Mouse (Mus musculus) 3134 (cell line): ENCODE measurements around the gene Gsx2.

ENCODE experiments used
- DNase-seq: peaks from one replicate; pipeline ENCODE4 v3.0.0-alpha.2; 2011; ENCODE audit warnings: low spot score; ENCODE audit not compliant: insufficient read length; ENCODE audit errors: extremely low read depth

Gsx2 gene

DNA sequence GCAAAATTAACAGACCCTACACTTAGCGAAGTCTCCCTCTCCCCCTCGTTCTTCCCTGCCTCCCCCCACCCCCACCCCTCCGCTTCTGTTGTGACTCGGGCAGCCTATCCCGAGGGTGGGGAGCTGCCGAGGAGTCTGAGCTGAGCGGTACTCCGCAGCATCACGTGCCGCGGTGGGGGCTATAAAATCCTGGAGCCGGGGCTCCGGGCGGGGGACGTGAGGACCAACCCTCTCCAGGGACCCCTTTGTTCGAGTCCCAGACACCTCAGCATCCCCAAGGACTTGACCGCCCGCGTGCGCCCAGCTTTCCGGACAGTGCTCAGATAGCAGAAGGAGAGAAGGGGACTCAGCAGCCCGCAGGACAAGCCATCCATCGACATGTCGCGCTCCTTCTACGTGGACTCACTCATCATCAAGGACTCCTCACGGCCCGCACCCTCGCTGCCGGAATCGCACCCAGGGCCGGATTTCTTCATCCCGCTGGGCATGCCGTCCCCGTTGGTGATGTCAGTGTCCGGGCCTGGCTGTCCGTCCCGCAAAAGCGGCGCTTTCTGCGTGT lies at the start of gene Gsx2:
TSS of gene Gsx2 (plus strand) at position 219 of the 559 bp plus-strand sequence.
- no peak for DNase-seq

DNA sequence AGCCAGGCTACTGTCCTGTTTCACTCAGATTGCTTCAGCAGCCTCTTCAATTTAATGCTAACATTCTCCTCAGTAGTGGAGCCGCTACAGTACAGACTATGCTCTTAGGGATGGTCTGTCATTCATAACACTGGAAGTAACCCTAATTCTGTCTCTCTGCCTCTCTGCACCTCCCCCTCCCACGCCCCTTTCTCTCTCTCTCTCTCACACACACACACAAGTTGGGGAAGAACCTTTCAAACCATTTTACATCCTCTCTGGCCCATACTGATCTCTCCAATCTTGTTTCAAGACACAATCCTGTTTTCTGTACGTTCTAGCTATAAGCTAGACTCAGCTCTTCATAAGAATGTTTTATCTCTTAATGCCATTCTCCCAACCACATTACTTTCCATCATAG lies 39.9 kb upstream of the Gsx2 start:
- DNase-seq, result no peak

DNA sequence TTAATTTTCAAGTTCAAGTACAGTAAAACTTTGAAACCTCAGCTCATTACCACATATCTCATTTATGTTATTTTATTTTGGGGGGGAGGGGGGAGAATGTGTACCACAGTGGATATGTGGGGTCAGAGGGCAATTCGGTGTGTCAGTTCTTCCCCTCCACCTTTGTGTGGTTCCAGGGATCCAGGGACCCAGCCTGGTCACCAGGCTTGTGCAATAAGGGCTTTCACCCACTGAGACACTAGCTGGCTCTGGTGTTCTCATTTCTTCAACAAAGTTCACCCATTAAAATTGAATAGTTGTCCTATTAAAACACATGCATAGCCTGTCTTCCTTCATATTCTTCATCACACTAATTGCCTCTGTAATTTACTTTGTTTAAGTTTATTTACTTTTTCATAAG lies 36.1 kb upstream of the Gsx2 start:
- no peak for DNase-seq

DNA sequence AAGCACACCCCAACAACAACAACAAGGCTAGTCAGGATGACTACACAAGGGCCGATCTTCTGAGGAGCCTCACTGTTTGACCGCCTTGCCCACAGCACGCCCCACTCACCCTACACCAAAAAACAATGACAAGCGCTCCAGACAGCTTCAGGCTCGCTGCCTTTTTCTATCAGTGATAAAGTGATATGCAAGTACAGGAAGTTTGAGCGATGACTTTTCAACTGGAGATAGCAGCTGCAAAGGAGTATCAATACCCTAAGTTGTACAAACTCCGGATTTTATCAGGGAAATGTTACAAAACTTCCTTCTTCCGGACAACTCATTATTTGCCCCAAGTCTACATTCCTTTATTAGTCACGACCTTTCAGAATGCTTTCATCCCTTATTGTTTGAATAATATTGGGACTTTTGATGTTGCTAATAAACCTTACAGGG lies 32.4 kb upstream of the Gsx2 start:
- DNase-seq, result no peak

DNA sequence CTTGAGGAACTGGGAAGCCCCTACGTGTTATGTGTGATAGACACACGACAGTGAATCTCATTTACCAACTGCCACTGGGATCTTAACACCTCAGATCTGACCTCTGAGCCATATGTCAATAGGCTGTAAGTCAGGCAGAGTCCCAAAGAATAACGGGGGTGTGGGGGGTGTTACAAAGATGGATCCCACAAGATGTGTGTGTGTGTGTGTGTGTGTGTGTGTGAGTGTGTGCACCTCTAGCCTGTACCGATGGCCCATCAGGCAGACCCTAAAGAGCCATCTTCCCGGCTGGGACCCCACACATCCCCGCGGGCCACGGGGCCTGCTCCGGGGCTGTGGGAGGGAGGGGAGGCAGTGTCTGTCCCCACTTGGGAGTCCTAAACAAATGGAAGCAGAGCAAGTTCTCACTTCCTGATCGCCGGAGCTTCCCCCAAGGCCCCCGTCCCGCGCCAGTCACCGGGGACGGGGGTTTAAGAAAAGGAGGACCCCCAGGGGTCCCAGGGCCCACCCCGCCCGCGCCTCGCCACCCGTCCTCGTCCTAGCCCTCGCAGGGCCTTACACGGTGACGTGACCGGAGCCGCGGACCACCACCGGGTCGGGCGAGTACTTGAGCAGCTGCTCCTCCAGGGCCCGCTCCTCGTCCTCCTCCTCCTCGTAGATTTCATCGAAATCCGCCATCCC lies 31.6 kb upstream of the Gsx2 start:
- DNase-seq, result peak; percentile 62

DNA sequence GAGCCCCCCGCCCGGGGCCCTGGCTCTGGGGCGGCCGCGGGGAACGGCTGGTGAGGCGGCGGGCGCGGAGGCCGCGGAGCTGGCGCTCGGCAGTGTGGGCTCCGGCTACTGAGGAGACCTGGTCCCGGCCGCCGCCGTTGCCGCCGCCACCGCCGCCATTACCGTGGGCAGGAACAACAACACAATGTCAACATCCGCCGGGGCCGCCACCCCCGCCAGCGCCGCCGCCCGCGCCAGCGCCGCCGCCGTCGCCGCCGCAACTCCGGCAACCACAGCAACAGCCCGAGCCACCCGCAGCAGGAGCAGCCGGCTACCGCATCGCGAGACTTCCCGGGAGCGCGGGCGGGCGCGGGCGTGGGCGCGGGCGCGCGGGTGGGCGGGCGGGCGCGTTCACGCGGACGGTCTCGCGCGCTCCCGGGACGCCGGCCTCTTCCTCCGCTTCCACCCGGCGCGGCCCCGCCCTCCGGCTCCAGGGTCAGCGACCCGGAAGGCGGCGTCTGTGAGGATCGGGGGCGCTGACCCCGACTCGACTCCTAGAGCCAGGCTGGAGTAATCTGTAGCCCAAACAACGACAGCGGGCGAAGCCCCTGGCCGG lies 31.0 kb upstream of the Gsx2 start, which contains the start of gene Chic2:
TSS of gene Chic2 (minus strand) at position 465 of the 595 bp plus-strand sequence.
- peak; percentile 64 for DNase-seq

DNA sequence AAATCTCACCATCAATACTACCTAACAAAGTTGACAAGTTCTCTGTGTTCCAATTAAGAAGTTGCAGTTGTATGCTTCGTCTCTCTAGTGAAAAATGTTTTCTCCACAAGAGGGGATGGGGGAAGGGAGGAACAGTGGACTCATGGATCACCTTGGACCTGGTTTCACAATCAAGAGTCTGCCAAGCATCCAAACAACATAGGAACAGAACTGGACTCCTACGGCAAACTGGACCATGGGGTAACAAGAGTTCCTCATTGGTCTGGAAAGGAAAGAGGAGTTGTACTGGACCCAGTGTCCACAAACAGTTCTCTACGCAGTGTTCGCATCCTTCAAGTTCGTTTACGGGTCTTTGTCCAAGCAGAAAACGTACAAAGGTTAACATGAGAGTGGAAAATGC lies 30.0 kb upstream of the Gsx2 start:
- DNase-seq, result no peak

DNA sequence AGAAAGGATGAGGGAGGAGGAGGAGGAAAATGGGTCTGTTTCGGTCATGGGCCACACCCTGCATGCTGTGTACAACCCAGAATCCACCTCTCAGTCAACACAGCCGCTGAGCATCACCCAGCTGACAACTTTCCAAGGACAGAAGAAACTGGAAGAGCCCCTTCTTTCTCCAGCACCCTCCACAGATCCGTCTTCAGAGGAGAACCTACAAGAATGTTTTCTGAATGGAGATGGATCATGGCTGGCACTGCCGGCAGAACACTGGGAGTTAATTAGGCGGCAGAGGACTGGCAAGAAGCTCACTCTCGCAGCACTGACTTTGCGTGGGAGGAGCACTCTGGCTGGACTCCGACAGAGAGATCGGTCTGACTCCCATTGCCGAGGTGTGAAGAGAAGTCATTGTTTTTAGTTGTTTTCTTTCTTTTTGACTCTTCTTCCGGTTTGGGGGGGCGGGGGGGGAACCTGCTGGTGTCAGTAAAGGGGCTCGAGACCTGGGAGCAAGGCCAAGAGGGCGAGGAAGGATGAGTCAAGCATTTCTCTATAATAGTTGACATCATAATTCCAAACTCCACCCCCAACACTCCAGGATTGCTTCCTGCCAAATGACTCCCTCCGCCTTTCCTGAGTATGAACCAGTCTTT lies 28.6 kb upstream of the Gsx2 start:
- DNase-seq, result peak; percentile 62

DNA sequence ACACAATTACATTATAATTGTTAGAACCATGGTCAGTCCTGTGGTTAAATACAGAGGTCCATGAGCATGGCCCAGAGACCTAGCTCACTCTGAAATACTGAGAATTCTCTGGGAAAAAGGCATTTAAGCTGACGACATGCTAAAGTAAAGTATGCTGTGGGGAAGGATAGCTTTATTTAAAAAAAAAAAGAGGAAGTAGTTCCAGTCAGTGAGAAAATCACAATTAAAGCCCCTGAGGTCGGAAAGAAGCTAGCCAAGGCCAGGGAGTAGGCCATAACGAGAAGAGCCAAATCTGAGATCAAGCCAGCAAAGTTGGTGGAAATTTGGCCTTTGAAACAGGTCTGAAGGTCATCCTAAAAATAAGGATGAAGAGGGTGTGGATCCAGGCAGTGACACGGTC lies 24.3 kb upstream of the Gsx2 start:
- no peak for DNase-seq

DNA sequence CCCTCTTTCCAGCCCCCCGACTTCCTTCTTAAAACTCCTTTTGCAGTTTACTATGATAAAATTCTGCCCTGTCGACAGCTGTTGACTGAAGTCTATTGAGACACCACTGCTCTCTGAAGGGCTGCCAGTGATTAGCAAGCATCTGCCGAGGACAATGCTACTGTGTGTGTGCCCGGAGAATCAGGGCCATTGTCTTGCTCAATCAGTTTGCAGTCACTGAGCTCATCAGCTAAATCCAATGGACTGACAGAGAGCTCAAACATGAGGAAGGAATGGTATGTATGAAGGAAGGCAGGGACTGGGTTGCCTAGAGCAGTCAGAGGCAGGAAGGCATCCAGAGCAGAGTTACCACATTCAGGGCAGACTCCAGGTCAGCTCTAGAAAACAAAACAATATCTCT lies 12.2 kb upstream of the Gsx2 start:
- DNase-seq, result no peak

DNA sequence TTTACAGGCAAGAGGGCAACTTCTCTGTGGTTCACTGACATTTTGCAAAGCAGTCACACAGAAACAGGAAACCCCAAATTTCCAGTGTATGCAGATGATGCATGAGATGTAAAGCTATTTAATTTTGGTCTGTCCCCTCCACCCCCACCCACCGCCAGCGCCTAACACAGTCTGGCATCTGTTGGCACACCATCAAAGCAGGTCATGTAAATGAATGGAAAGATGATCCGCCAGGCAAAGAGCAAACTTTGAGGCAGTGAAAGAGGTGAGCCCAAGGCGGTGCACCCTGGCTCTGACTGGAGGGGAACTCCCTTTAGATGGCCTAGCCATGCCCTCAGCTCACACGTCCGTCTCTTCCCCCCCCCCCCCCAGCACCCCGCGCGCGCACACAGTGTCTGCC lies 8.7 kb upstream of the Gsx2 start:
- no peak for DNase-seq

DNA sequence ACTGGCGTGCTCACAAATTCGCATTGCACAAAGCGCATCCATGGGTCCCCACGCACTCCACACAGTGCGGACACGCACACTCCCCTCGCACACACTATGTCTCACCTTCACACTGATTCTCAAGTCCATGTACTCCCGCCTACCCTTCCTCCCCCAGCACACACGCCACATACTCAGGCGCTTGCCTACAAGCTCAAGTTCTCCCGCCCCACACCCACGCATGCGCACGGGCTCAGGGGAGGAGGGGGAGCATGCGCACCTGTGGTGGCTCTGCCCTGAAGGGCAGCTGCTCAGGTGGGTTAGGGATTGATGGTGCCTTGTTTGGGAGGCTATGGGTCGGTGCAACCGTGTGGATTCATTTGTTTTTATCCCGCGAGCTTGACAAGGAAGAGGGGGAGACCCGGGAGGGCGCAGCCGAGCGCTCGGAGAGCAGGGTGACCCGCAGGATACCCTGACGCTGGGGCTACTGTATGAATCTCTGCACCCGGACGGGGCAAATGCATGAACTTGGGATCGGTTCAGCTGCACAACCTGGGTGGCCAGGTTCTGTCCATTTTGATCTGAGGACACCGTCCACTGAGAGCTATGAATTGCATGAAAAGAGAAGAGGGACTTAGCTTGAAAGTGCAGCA lies 8.2 kb upstream of the Gsx2 start:
- DNase-seq, result no peak

DNA sequence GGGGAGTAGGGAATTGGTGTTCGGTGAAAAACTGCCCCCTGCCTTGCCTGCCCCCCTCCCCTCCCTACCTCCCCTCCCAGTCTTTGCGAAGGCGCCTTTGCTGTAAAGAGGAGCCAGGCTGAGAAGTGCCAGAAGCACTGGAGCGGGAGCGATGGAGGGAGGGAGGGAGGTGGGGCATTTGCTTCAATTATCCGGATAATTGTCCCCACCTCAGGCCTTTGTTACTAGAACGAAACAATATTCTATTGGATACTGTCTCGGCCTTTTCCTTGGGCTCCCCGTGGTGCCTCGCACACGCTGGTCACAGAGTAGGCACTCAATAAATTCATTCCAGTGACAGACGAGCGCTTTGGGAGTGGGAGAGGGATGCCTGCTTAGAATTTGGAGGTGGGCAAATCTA lies 5.3 kb upstream of the Gsx2 start:
- no peak for DNase-seq

DNA sequence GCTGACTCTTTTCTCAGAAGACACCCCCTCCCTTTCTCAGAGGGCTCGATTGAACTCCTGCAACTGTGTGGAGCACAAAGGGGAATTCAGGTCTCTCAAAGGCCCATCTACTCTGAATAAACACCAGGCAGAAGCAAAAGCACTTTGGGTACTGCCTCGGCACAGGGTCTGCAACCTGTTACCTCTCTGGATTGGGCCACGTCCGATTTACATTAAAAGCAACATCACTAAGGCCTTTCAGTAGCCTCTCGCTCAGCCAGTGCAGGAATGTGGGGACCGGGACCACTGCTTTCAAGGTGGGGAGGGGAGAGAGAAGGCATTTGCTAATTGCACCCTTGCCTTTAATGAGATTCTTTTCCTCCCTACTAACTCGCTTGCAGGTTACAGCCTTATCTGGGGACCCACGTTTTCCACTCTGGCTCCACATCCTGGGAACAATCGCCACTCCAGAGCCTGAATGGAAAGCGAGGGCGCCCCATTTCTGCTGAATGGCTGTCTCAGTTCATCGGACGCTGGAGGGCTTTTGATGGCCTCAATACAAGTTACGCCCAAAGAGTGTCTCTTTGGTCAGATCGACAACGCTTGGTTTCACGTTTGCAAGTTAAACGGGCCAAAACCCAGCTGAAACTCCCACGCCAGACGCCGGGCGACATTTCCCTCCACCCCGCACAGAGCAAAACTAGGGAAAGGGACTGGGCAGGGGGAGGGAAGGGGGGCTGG lies 4.6 kb upstream of the Gsx2 start:
- no peak for DNase-seq

DNA sequence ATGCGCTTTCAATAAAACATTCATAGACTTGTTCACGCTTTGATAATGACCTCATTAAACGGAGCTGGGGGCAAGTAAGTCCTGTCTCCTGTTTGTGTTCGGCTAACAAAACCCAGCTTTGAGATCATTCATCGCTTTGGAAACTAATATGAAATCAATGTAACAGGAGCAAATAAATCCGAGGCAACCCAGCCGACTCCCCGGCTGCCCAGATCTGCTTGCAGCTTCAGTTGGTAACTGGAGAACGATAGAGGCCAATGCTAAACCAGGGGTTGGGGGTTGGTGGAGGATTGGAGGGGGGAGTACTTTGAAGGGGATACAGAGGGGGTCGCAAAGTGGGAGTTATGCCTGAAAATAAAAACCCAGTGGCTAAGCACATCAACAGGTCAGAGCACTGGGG lies 3.5 kb upstream of the Gsx2 start:
- DNase-seq, result no peak

DNA sequence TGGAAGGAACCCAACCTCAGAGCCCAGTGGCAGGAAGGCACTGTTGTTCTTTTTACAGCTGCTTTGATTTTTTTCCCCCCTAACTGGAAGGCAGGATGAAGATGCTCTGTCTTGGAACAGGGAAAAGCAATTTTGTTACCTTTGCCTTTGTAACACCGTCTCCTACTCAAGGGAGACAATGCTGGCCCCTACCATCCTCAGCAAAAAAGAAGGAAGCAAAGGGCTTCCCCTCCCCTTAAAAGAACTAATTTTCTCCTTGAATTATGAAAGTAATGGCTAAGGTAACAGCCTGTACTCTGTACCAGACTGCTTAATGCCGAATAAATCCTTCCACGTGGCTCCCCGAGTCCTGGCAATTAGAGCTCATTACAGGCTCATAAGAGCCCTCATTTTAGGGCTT lies 2.9 kb upstream of the Gsx2 start:
- DNase-seq, result no peak

DNA sequence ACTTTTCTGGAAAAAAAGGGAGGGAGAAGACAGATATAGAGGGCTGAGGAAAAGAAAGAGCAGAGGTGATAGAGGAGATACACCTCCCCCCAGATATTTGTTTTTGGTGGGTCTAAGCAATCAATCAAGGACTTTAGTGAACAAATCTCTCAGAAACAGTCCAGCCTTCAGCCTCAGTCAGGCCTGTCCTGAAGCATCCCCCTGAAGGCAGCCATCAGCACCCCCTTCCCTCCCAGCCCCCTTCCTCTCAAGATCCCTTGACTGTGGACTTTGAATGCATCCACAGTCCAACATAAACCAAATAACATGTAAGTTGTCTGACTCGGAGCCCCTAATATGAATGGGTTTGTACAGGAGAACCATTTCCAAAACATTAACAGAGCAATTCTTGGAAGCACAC lies 2.2 kb upstream of the Gsx2 start:
- DNase-seq, result no peak

DNA sequence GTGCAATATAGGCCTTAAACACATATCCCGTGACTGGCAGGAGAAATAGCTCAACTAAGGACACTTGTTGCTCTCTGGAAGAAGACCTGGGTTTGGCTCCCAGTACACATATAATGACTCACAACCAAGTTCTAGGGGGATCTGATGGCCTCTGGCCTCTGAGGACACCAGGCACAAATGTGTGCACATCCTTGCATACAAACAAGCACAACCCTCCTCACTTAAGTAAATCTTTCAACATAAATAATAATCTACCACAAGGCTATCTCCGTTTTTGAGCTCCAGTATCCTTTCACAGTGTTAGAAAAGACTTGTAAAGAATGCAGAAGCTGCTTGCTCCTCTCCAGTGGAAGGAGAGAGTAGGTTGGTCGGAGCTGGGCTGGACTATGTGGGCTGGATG lies 1.7 kb upstream of the Gsx2 start:
- no peak for DNase-seq

DNA sequence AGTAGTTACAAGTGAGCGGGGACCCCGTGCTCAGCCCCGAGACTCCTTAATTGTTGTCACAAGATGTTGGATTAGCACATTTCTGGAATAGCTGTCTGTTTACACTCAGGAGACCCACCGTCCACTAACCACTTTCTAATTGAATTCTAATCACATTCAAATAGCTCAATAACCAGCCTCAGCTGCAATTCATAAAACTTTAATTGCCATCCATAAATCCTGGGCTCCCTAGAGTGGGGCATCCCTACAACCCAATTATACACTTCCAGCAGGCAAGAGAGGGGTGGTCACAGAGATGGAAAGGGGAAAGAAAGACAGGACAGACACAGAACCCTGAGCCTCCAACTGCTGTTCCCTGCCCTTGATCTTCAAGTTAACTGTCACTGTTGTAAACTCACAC lies 1.3 kb upstream of the Gsx2 start:
- no peak for DNase-seq

DNA sequence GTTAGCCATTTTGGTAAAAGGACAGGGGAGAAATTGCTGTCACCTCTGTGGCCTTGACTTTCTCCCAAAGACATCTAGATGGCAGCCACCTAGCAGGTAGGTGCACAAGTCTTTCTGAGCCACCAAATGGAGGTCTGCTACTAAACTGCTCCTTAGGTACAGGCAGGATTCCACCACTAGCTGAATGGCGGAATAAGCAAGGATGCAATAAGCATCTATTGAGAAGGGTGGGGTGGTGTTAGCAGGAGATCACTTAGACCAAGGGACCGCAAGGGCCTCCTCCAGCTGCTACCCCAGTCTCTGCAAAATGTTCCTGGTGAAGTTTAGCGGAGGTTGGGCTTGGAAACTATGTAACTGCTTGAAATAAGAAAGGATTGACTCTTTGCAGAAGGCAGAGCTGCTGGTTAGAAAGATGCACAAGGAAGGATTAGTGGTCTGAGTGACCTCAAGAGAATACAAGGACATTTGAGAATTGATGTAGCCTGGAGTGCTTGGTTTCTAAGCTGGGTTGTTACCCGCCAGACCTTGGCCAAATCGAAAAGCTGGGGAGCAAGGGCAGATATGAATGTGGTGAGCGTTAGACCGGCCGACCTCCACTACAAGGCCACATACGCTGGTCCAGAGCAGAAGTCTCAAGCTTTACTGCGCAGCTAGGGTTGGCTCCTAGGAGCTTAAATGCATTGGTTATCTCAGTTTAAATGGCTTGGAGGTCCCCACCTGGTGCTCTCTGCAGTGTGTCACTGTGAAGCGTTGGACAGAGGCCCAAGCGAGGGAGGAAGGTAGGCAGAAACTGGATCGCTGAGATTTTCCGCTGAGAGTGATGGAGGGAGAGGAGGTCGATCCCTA lies 641 bp upstream of the Gsx2 start:
- DNase-seq, result no peak
